Mouse (Mus musculus): ENCODE data around the gene Tbc1d16. TPM values are rescaled to one million over a fixed set of nuclear protein-coding genes. Genes with fewer than 3 reads are reported as not detected.

The Tbc1d16 gene
- polyA plus RNA-seq, 1 experiment from 2014 or later = 11.7 TPM

DNA sequence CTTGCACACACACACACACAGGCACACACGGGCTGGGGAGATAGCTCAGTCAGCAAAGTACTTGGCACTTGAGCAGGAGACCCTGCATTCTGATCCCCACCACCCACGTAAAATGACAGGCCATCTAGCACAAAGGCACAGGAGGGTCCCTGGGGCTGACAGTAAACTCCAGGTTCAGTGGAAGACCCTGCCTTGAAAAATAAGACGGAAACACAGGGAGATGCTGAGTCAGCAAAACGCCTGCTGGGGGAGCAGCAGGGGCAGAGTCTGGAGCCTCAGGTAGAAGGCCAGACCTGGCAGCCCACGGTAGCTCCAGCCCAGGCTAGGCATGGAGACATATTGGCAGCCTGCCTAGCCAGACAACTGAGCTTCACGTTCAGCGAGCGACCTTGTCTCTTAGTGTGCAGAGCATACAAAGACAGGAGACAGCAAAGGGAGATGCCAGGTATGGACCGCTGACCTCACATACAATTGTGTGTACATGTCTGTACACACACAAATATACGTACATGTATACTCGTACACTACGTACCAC is 46.4 kb downstream of the Tbc1d16 start:
- 0 out of 2 replicates have a peak, but pooled peaks cover 3% of the 10 kb centered on the region for H3K9me3 ChIP-seq (ENCODE audit: control insufficient read depth, low read length)
- DNase-seq (ENCODE audit: low spot score) = no peak
- H3K36me3 ChIP-seq (ENCODE audit: control insufficient read depth, insufficient read depth, low read length) = no peaks in the 10 kb centered on the region
- no peak overlapping the region for H3K27ac ChIP-seq (replicated peaks; ENCODE audit: low read depth, low read length)
- H3K4me1 ChIP-seq (ENCODE audit: control insufficient read depth, insufficient read depth, low read length) = no peaks in the 10 kb centered on the region; the same call in 1 of the 2 replicates
- H3K27me3 ChIP-seq (replicated peaks; ENCODE audit: control insufficient read depth, insufficient read depth, low read length) = no peaks in the 10 kb centered on the region
- no peak overlapping the region for H3K4me2 ChIP-seq (ENCODE audit: low read depth, low read length)
- no peak for ATAC-seq (ENCODE audit: low read depth)
- H3K4me3 ChIP-seq (ENCODE audit: low read depth, low read length) = no peak overlapping the region
- no peak overlapping the region for H3K9ac ChIP-seq (ENCODE audit: low read depth, low read length)
- WGBS = 81% methylated on average over 12 of the region's 12 CpGs

DNA sequence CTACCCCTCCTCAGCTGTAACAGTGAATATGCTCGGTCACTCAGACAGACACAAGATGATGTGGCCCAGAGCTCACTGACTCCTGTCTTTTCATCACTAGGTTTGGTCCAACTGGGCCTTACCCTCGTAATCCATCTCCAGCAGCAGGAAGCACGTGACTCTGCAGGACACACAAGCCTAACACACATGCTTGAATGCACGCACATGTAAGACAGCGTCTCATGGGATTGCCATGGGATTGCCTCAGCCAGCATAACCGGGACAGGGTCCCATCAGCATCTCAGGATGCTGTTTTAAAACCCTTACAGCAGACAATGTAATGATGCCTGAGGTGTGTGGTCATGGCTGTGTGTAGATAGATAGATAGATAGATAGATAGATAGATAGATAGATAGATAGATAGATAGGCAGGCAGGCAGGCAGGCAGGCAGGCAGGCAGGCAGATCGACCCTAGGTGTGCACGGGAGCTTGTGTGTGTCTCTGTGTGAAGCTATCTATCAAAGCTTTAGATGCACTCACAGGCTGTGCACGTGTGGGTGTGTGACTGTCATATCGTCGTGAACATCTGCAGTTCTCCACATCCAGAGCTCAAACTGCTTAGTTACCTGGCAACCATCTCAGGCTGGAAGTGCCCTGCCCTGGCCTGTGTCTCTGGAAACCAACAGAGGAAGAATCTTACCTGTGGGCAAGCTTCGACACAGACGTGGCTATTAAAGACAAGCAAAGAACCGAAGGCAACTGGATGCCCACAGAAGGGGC is 47.3 kb downstream of the Tbc1d16 start:
- H3K4me1 ChIP-seq (ENCODE audit: control insufficient read depth, insufficient read depth, low read length) = no peaks in the 10 kb centered on the region; the same call in 1 of the 2 replicates
- H3K9ac ChIP-seq (ENCODE audit: low read depth, low read length) = no peak overlapping the region
- H3K27me3 ChIP-seq (replicated peaks; ENCODE audit: control insufficient read depth, insufficient read depth, low read length) = no peaks in the 10 kb centered on the region
- H3K36me3 ChIP-seq (ENCODE audit: control insufficient read depth, insufficient read depth, low read length) = no peaks in the 10 kb centered on the region
- no peak overlapping the region for H3K4me3 ChIP-seq (ENCODE audit: low read depth, low read length)
- ATAC-seq (ENCODE audit: low read depth) = no peak
- WGBS = 86% methylated on average over 14 of the region's 14 CpGs
- no peak overlapping the region for H3K27ac ChIP-seq (replicated peaks; ENCODE audit: low read depth, low read length)
- DNase-seq (ENCODE audit: low spot score) = no peak
- 0 out of 2 replicates have a peak, but pooled peaks cover 3% of the 10 kb centered on the region for H3K9me3 ChIP-seq (ENCODE audit: control insufficient read depth, low read length)
- no peak overlapping the region for H3K4me2 ChIP-seq (ENCODE audit: low read depth, low read length)

DNA sequence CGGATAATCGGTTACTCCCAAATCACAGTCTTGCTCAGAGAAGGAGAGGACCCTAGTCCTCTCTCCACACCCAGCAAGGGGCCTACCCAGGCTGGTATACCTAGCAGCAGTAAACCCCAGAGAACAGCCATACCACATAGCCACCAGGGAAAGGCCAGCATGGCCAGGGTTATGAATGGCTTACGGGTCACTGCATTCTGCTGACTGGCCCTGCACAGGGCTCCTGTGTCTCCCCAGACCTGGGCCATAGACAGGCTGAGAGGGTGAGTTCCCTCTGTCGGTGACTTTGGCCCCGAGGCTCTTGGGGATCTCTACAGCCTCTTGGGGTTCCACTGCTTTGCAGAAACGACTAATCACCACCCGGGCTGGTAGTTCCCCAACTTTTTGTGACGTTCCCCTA is 50.0 kb downstream of the Tbc1d16 start:
- Histone ChIP-seq H3K4me3 (ENCODE audit: low read depth, low read length) (no peak overlapping the region), H3K27ac (replicated peaks; ENCODE audit: low read depth, low read length) (no peak overlapping the region), H3K36me3 (ENCODE audit: control insufficient read depth, insufficient read depth, low read length) (0 out of 2 replicates have a peak, but pooled peaks cover 13% of the 10 kb centered on the region), H3K9me3 (ENCODE audit: control insufficient read depth, low read length) (0 out of 2 replicates have a peak, but pooled peaks cover 3% of the 10 kb centered on the region), H3K4me2 (ENCODE audit: low read depth, low read length) (no peak overlapping the region), H3K27me3 (replicated peaks; ENCODE audit: control insufficient read depth, insufficient read depth, low read length) (no peaks in the 10 kb centered on the region), H3K9ac (ENCODE audit: low read depth, low read length) (no peak overlapping the region), H3K4me1 (ENCODE audit: control insufficient read depth, insufficient read depth, low read length) (no peaks in the 10 kb centered on the region)
- ATAC-seq (ENCODE audit: low read depth) = no peak
- no peak for DNase-seq (ENCODE audit: low spot score)
- 62% methylated on average over 8 of the region's 8 CpGs for WGBS

DNA sequence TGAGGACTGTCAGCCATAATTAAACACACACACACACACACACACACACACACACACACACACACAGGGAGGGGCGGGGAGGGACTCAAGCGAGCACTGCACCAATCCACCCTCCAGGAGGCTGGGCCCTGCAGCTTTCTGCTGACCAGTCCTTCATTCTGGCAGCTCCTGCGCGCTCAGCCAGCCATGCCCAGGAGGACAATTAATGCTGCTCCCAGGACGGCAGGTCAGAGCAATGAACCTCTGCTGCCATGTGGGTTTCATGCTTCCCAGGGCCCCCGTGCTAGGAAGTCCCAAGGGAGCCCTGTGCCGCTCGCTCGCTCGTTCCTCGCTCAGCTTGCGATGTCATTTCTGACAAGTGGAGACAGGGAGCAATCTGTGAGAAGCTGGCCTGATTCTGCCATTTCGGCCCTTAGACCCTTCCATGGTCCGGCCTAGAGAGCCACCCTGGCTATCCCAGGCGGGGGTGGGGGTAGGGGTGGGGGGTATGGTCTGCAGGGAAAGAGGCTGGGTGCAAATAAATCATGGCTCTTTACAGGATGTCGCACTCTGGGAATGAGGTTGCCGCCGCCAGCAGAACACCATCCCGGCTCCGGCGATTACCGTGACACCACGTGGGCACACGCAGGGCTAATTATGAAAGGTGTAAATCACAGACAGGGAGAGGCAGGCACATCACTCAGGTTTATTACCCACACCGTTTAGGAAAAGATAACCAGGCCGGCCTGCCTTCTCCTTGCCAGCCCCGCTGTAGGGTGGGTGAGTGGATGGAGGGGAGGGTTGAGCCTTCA is 51.7 kb downstream of the Tbc1d16 start:
- H3K27ac ChIP-seq (replicated peaks; ENCODE audit: low read depth, low read length) = no peak overlapping the region
- WGBS = 73% methylated on average over 26 of the region's 27 CpGs

DNA sequence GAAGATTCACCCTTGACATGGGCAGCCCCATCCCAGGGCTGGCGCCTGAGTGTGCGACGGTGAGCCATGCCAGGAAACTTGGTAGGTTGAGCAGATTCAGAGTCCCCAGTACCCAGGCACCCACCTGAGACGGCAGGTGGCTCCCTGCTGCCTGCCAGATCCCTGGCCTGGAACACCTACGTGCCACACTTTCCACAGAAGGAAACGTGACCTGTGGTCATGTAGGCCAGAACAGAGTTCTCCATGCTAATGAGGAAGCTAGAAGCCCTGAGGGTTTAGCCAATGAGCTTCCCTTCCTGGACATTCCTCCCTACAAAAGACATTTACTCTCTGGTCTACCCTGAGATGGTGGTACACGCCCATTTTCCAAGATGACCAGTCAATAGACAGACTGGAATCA is 56.7 kb downstream of the Tbc1d16 start:
- H3K27ac ChIP-seq (replicated peaks; ENCODE audit: low read depth, low read length) = no peak overlapping the region

More for the DNA sequence above, 51.7 kb downstream of the Tbc1d16 start:
- H3K4me3 ChIP-seq (ENCODE audit: low read depth, low read length) = no peak overlapping the region
- no peaks in the 10 kb centered on the region for H3K27me3 ChIP-seq (replicated peaks; ENCODE audit: control insufficient read depth, insufficient read depth, low read length)
- H3K9ac ChIP-seq (ENCODE audit: low read depth, low read length) = no peak overlapping the region
- DNase-seq (ENCODE audit: low spot score) (no peak), ATAC-seq (ENCODE audit: low read depth) (0 out of 2 replicates have a peak, but pooled peaks have one; percentile 13)
- 0 out of 2 replicates have a peak, but pooled peaks cover 13% of the 10 kb centered on the region for H3K36me3 ChIP-seq (ENCODE audit: control insufficient read depth, insufficient read depth, low read length)
- H3K4me1 ChIP-seq (ENCODE audit: control insufficient read depth, insufficient read depth, low read length) = no peaks in the 10 kb centered on the region
- H3K9me3 ChIP-seq (ENCODE audit: control insufficient read depth, low read length) = 0 out of 2 replicates have a peak, but pooled peaks cover 3% of the 10 kb centered on the region
- H3K4me2 ChIP-seq (ENCODE audit: low read depth, low read length) = no peak overlapping the region

DNA sequence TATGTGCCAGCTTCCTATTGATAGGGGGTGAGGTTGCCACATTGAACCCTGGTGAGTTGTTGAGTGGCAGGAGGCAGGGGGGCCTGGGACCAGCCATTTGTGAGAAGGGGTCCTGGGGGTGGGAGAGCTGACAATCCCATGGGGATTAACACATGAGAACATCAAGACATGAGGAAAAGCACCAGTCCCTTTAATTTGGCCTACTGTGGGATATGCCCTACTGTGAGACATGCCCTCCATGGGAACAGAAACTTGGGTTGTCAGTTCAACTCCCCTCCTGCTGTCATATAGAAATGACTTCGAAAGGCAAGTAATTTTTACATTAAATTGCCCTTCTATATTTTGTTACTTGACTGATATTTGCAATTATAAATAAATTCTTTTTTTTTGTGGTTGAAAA is 59.4 kb downstream of the Tbc1d16 start:
- 89% methylated on average over 1 of the region's 1 CpGs for WGBS
- DNase-seq (ENCODE audit: low spot score) = no peak
- Histone ChIP-seq H3K4me2 (ENCODE audit: low read depth, low read length) (no peak overlapping the region), H3K4me1 (ENCODE audit: control insufficient read depth, insufficient read depth, low read length) (no peaks in the 10 kb centered on the region), H3K27me3 (replicated peaks; ENCODE audit: control insufficient read depth, insufficient read depth, low read length) (no peaks in the 10 kb centered on the region), H3K4me3 (ENCODE audit: low read depth, low read length) (no peak overlapping the region), H3K27ac (replicated peaks; ENCODE audit: low read depth, low read length) (no peak overlapping the region), H3K36me3 (ENCODE audit: control insufficient read depth, insufficient read depth, low read length) (0 out of 2 replicates have a peak, but pooled peaks cover under 1% of the 10 kb centered on the region), H3K9ac (ENCODE audit: low read depth, low read length) (no peak overlapping the region), H3K9me3 (ENCODE audit: control insufficient read depth, low read length) (no peaks in the 10 kb centered on the region)
- ATAC-seq (ENCODE audit: low read depth) = no peak

More for the DNA sequence above, 56.7 kb downstream of the Tbc1d16 start:
- H3K27me3 ChIP-seq (replicated peaks; ENCODE audit: control insufficient read depth, insufficient read depth, low read length) = no peaks in the 10 kb centered on the region
- H3K4me3 ChIP-seq (ENCODE audit: low read depth, low read length) = no peak overlapping the region
- 0 out of 2 replicates have a peak, but pooled peaks cover 13% of the 10 kb centered on the region for H3K36me3 ChIP-seq (ENCODE audit: control insufficient read depth, insufficient read depth, low read length)
- H3K9me3 ChIP-seq (ENCODE audit: control insufficient read depth, low read length) = no peaks in the 10 kb centered on the region
- no peak overlapping the region for H3K4me2 ChIP-seq (ENCODE audit: low read depth, low read length)
- no peak for DNase-seq (ENCODE audit: low spot score)
- ATAC-seq (ENCODE audit: low read depth) = no peak
- WGBS = 89% methylated on average over 7 of the region's 7 CpGs
- no peaks in the 10 kb centered on the region for H3K4me1 ChIP-seq (ENCODE audit: control insufficient read depth, insufficient read depth, low read length)
- no peak overlapping the region for H3K9ac ChIP-seq (ENCODE audit: low read depth, low read length)

DNA sequence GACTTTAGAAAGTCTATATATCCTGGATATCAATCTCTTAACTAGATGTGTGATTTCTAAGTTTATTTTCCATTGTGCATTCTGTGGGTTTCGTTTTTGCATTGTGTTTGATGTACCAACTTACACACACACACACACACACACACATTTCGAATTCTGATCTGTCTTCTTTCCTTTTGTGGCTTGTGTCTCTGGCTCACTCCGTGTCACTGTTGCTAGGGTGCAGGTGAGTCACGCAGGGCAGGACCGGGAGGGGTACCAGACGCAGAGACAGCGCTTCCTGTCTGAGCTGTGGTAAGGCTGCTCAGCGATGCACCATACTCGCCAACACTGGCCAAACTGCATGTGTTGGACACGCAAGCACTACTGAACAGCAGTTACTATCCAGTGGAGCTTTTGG is 62.3 kb downstream of the Tbc1d16 start:
- no peak overlapping the region for H3K4me2 ChIP-seq (ENCODE audit: low read depth, low read length)
- WGBS = 87% methylated on average over 10 of the region's 10 CpGs
- H3K27me3 ChIP-seq (replicated peaks; ENCODE audit: control insufficient read depth, insufficient read depth, low read length) = no peaks in the 10 kb centered on the region
- H3K9me3 ChIP-seq (ENCODE audit: control insufficient read depth, low read length) = no peaks in the 10 kb centered on the region
- ATAC-seq (ENCODE audit: low read depth) = no peak
- no peak for DNase-seq (ENCODE audit: low spot score)
- no peaks in the 10 kb centered on the region for H3K4me1 ChIP-seq (ENCODE audit: control insufficient read depth, insufficient read depth, low read length)
- H3K9ac ChIP-seq (ENCODE audit: low read depth, low read length) = no peak overlapping the region
- H3K4me3 ChIP-seq (ENCODE audit: low read depth, low read length) = no peak overlapping the region
- no peaks in the 10 kb centered on the region for H3K36me3 ChIP-seq (ENCODE audit: control insufficient read depth, insufficient read depth, low read length)
- no peak overlapping the region for H3K27ac ChIP-seq (replicated peaks; ENCODE audit: low read depth, low read length)

DNA sequence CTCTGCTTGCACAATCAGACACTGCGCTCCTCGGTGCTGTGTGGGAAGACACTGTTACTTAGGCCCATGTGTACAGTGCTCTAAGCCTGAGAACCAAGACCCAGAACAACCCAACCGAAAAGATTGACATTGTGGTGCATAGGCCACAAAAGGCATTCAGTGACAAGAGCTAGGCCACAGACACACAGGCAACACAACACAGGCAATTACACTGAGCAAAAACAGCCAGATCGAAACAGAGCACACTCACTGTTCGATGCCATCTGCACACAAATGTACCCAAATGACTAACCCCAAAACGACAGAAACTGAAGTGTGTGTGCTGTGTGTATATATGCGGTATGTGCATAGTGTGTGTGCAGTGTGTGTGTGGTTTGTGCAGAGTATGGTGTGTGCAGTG is 63.9 kb downstream of the Tbc1d16 start:
- Histone ChIP-seq H3K9me3 (ENCODE audit: control insufficient read depth, low read length) (no peaks in the 10 kb centered on the region), H3K4me3 (ENCODE audit: low read depth, low read length) (no peak overlapping the region), H3K36me3 (ENCODE audit: control insufficient read depth, insufficient read depth, low read length) (no peaks in the 10 kb centered on the region), H3K4me1 (ENCODE audit: control insufficient read depth, insufficient read depth, low read length) (0 out of 2 replicates have a peak, but pooled peaks cover 2% of the 10 kb centered on the region), H3K27me3 (replicated peaks; ENCODE audit: control insufficient read depth, insufficient read depth, low read length) (no peaks in the 10 kb centered on the region), H3K9ac (ENCODE audit: low read depth, low read length) (no peak overlapping the region), H3K4me2 (ENCODE audit: low read depth, low read length) (no peak overlapping the region), H3K27ac (replicated peaks; ENCODE audit: low read depth, low read length) (no peak overlapping the region)
- ATAC-seq (ENCODE audit: low read depth) (no peak), DNase-seq (ENCODE audit: low spot score) (no peak)
- 89% methylated on average over 7 of the region's 7 CpGs for WGBS

Measured in embryonic facial prominence, embryonic 14.5 days (tissue).